Mouse (Mus musculus): Measurements from ENCODE around the gene Dapk2. TPM values are rescaled to one million over a fixed set of nuclear protein-coding genes. Genes with fewer than 3 reads are reported as not detected.

Dapk2 gene
- polyA plus RNA-seq, 1 experiment from 2014 or later: 7.2 TPM

DNA sequence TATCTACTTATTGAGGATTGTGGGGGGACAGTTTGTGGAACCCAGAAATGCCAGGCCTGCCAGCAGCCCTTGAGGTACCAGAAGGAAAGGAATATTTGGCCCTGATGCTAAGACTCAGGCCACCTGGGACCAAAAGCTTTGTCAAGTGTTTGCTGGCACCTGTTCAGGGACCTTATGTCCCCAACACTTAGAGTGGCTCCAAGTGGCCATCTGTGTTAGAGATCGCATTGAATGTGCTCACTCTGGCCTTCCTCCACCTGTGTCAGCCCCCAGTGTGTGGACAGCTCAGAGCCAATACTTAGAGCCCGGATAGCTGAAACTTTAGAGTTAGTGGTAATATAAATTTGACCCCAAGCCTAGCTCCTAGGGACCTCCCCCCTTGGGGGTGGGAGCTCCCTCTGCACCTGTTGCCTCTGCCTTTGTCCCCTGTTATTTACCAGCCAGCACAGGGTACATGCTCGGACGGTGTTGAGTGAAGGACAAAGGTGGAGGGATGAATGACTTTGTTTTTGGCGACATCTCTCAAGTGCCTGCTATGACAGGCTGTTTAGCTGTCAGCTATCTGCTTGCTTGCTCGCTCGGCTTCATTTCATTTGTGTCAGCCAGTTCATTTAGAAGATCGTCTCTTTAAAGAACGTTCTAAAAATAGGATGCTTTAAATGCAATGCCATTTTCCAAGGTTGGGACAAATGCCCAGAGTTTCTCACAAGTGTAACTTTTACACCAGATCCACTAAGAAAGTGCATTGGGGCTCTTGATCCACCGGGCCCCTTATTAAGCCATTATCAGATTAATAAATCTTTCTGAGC lies 61.1 kb downstream of the Dapk2 start:
- Histone ChIP-seq H3K4me3 (replicated peaks) (no peak overlapping the region), H3K4me2 (replicated peaks) (no peak overlapping the region), H3K36me3 (no peaks in the 10 kb centered on the region), H3K27ac (no peak overlapping the region), H3K9me3 (no peaks in the 10 kb centered on the region), H3K27me3 (replicated peaks) (no peaks in the 10 kb centered on the region), H3K9ac (no peak overlapping the region), H3K4me1 (replicated peaks) (peaks cover 6% of the 10 kb centered on the region; the same call in 1 of the 2 replicates)
- WGBS: 78% methylated on average over 10 of the region's 10 CpGs
- no peak for ATAC-seq

DNA sequence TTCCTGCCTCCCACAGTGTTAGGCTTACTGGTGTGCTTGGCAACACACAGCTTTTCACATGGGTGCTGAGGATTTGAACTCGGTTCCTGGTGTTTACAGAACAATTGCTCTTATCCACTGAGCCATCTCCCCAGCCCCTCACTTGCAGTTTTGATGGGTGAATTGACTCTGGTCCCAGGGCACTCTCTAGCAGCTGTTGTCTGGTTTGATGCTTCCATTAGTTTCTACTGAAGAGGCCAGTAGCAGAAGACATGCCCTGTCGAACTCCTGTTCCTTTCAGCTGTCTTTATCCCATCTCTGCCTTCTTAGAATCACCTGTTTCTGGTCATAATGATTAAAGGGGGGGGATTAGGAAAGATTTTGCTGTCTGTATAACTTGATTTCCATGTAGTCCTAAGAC lies 65.8 kb downstream of the Dapk2 start:
- Histone ChIP-seq H3K9me3 (no peaks in the 10 kb centered on the region), H3K27me3 (replicated peaks) (no peaks in the 10 kb centered on the region), H3K4me1 (replicated peaks) (0 out of 2 replicates have a peak, but pooled peaks cover 4% of the 10 kb centered on the region), H3K9ac (no peak overlapping the region), H3K4me2 (replicated peaks) (no peak overlapping the region), H3K4me3 (replicated peaks) (no peak overlapping the region), H3K36me3 (no peaks in the 10 kb centered on the region), H3K27ac (no peak overlapping the region)
- ATAC-seq: no peak
- WGBS: 85% methylated on average over 2 of the region's 2 CpGs

DNA sequence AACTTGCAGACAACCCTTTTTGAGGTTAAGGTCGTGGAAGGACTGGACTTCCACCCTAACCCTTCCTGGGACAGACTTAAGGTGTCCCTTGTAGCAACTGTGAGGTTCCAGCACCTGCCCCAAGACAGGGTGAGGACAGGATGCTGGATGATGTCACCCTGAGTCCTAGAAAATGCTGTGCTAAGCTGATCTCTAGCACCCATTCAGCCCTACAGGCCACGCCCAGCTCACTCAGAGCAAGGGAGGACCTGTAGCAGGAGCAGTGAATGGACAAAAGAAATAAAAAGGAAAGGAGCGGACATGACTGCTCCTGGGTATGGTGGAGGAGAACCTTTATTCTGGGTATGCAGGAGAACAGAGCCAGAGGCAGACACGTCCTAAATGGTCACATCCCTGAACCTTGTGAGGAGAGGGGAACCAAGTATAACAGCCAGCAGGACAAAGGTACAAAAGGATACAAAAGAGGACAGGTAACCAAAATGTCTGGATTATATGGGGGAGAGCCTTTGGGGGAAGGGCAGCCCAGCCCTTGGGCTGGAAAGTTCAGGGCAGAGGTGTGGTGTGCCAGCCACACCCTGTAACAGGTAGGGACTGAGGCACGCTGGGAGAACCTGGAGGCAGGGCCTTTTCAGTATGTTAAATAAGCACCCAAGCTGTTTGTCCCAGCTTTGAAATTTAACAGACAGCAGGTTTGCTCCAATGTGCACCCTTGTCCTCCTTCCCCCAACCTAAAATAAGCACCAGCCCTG lies 67.9 kb downstream of the Dapk2 start:
- H3K4me2 ChIP-seq (replicated peaks): no peak overlapping the region
- H3K27me3 ChIP-seq (replicated peaks): no peaks in the 10 kb centered on the region
- no peak overlapping the region for H3K4me3 ChIP-seq (replicated peaks)
- H3K27ac ChIP-seq: no peak overlapping the region
- 0 out of 2 replicates have a peak, but pooled peaks cover 4% of the 10 kb centered on the region for H3K4me1 ChIP-seq (replicated peaks)
- 64% methylated on average over 5 of the region's 5 CpGs for WGBS
- H3K9ac ChIP-seq: no peak overlapping the region
- H3K36me3 ChIP-seq: no peaks in the 10 kb centered on the region
- peak; percentile 72 for ATAC-seq
- no peaks in the 10 kb centered on the region for H3K9me3 ChIP-seq

DNA sequence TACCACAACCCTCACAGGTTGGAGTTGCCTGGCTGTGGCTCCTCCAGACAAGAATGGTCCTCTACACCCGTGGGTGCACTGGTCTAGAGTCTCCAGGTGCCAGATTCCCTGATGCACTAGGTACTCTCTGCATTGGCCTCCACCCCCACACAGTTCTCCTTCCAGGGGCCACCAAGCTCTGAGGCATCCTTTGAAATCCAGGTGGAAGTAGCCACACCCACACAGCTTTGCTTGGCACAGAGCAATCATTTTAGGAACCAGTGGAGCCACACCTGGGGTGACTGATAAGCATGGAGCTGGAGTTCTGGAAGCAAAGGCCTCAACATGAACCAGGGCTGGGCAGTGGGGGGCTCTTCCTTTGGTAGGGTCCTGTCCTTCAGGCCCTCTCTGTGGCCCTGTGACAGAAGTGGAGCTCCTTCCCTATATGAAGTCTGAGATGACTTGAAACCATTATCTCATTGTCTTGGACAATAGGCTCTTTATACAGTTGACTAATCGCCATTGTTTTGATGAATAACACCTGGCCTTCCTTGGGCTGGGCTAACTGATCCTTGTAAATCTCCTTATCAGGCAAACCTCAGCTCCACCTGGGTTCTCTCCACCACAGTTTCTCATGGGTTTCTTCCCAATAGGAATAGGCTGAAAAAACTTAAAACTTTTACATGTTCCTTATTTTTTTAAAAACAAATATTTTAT lies 70.6 kb downstream of the Dapk2 start:
- WGBS: 57% methylated on average over 2 of the region's 2 CpGs
- Histone ChIP-seq H3K9ac (no peak overlapping the region), H3K9me3 (no peaks in the 10 kb centered on the region), H3K4me3 (replicated peaks) (no peak overlapping the region), H3K4me2 (replicated peaks) (no peak overlapping the region), H3K27ac (0 out of 2 replicates have a peak overlapping the region, but pooled peaks have one; percentile 15), H3K27me3 (replicated peaks) (no peaks in the 10 kb centered on the region), H3K4me1 (replicated peaks) (peaks cover 7% of the 10 kb centered on the region; the same call in 1 of the 2 replicates), H3K36me3 (no peaks in the 10 kb centered on the region)
- peak; percentile 77 for ATAC-seq

DNA sequence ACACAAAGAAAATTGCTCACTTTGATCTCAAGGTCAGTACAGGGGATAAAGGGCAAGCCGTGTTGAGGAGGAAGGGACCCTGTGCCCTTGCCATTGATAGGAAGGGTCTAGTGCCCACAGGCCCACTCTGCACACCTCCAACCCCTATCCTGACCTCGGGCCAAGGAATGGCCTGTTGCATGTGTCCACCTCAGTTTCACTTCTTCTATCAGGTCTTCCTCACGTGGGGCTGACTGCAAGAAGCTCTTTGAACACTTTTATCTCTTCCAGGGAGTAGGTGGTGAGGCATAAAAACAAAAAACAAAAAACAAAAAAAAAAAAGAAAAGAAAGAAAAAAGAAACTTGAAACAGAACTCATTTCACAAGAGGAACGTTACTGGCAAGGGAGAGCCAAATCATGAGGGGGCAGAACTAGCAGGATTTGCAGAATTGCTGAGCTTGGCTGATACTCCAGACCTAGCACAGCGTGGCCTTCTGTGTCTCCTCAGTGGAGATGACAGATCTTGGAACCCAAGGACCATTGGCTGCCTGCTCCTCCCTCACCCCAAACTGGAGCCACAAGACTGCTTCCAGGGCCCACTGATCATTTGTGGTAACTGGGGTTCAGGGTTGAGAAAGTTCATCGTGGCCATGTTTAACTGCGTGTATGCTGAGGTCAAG lies 73.9 kb downstream of the Dapk2 start:
- no peak for ATAC-seq
- WGBS: 67% methylated on average over 7 of the region's 7 CpGs
- H3K9ac ChIP-seq: no peak overlapping the region
- H3K27ac ChIP-seq: no peak overlapping the region
- no peak overlapping the region for H3K4me2 ChIP-seq (replicated peaks)
- H3K36me3 ChIP-seq: no peaks in the 10 kb centered on the region
- H3K4me1 ChIP-seq (replicated peaks): peaks cover 5% of the 10 kb centered on the region; the same call in 1 of the 2 replicates
- no peak overlapping the region for H3K4me3 ChIP-seq (replicated peaks)
- H3K27me3 ChIP-seq (replicated peaks): no peaks in the 10 kb centered on the region
- no peaks in the 10 kb centered on the region for H3K9me3 ChIP-seq

DNA sequence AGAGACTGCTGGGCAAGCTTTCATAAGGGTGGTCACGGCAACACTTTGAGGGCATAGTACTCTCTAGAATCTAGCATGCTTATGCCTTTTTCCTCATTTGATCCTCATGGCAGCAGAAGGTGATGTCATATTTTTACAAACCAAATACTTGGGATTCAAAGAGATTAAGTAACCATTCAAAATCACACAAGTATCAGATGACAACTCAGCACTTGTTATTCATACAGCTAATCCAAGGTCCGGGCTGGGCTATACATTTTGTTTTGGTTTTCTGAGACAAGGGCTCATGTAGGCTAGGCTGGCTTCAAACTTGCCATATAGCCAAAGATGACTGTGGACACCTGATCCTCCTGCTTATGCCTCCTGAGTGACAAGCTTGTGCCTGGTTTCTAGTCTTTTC lies 78.6 kb downstream of the Dapk2 start:
- ATAC-seq: no peak
- H3K4me1 ChIP-seq (replicated peaks): peaks cover 5% of the 10 kb centered on the region
- 79% methylated on average over 2 of the region's 2 CpGs for WGBS

DNA sequence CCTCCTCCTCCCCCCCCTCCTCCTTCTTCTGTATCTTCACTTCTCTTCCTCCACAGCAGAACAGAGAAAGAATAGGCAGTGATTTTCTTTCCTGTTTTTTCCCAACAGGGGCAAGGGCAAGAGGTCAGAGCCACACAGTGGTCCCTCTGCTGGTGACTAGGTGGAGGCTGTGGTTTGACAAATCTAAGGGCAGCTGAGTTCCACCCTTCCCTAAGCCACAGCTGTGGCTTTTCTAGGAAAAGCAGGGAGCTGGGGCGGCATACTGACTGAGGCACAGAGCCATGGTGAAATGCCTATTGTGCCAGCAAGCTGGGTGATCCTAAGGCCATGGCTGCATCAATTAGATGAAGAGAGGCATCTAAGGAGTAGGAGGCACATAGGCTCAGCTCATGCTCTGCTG lies 79.7 kb downstream of the Dapk2 start:
- Histone ChIP-seq H3K4me1 (replicated peaks) (peaks cover 5% of the 10 kb centered on the region), H3K9me3 (no peaks in the 10 kb centered on the region), H3K4me2 (replicated peaks) (no peak overlapping the region), H3K36me3 (no peaks in the 10 kb centered on the region), H3K27ac (no peak overlapping the region), H3K27me3 (replicated peaks) (no peaks in the 10 kb centered on the region), H3K9ac (no peak overlapping the region), H3K4me3 (replicated peaks) (no peak overlapping the region)
- 81% methylated on average over 1 of the region's 1 CpGs for WGBS
- no peak for ATAC-seq

More for the DNA sequence above, 78.6 kb downstream of the Dapk2 start:
- no peak overlapping the region for H3K9ac ChIP-seq
- H3K36me3 ChIP-seq: no peaks in the 10 kb centered on the region
- H3K4me3 ChIP-seq (replicated peaks): no peak overlapping the region
- H3K9me3 ChIP-seq: no peaks in the 10 kb centered on the region
- no peak overlapping the region for H3K27ac ChIP-seq
- H3K27me3 ChIP-seq (replicated peaks): no peaks in the 10 kb centered on the region
- no peak overlapping the region for H3K4me2 ChIP-seq (replicated peaks)

DNA sequence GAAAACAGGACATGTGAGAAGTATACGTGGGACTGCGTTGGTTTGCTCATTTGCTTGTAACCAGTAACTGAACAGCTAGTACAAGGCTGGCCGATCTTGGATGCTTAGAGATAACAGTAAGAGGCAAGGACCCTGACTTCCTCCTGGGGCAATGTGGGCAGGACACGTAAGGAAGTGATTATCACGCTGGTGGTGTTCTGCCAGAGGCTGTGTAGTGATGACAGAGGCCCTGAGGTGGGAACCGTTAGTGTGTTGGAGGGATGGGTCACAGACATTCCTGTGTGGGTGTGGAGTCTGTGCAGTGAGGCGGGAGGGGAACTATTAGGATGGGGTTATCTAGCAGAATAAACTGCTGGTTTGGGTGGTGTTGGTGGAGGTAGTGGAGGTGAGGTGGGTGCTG lies 81.2 kb downstream of the Dapk2 start:
- Histone ChIP-seq H3K4me1 (replicated peaks) (peaks cover 3% of the 10 kb centered on the region; the same call in 1 of the 2 replicates), H3K4me2 (replicated peaks) (no peak overlapping the region), H3K27me3 (replicated peaks) (no peaks in the 10 kb centered on the region), H3K36me3 (no peaks in the 10 kb centered on the region), H3K9me3 (no peaks in the 10 kb centered on the region), H3K27ac (no peak overlapping the region), H3K9ac (no peak overlapping the region), H3K4me3 (replicated peaks) (no peak overlapping the region)
- WGBS: 78% methylated on average over 7 of the region's 7 CpGs
- ATAC-seq: no peak

DNA sequence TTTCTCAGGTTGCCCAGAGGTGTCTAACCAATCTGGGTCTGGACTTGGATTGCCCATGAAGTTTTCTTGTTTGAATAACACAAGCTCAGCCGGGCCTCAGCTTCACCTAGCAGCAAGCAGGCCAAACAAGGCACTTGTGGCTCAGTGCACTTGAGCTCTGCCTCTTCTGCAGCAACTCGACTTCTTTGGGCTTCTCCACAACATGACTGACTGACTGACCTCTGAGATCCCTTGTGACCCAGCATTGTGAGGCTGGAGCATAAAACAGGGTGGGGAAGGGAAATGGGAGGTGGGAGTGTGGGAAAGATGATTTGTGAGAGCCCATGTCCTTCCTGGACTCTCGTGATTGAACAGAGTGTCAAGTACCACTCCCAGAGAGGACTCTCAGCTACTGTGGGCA lies 81.7 kb downstream of the Dapk2 start:
- no peak for ATAC-seq
- Histone ChIP-seq H3K27ac (no peak overlapping the region), H3K4me2 (replicated peaks) (no peak overlapping the region), H3K9me3 (no peaks in the 10 kb centered on the region), H3K9ac (no peak overlapping the region), H3K27me3 (replicated peaks) (no peaks in the 10 kb centered on the region), H3K4me1 (replicated peaks) (peaks cover 3% of the 10 kb centered on the region; the same call in 1 of the 2 replicates), H3K4me3 (replicated peaks) (no peak overlapping the region), H3K36me3 (no peaks in the 10 kb centered on the region)
- 52% methylated on average over 3 of the region's 3 CpGs for WGBS

DNA sequence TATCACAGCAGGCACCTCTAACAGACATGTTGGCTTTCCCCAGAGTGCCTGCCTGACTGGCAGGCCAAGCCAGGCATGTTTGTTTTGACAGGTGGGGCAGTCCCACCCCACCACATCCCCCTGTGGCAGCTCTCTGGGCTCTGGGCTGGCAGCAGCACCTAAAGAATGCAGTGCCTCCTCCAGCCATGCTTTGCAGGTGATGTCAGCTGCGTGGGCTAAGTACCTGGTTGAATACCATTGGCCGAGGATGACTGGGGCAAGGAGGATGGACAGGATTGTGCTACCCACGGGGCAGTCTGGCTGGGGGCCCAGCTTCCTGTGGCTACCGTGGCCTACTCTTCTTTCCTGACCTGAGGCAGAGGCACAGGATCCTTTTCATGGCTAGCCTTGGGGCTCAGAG lies 82.5 kb downstream of the Dapk2 start:
- H3K4me1 ChIP-seq (replicated peaks): peaks cover 3% of the 10 kb centered on the region; the same call in 1 of the 2 replicates
- H3K27me3 ChIP-seq (replicated peaks): no peaks in the 10 kb centered on the region
- no peaks in the 10 kb centered on the region for H3K9me3 ChIP-seq
- WGBS: 55% methylated on average over 4 of the region's 4 CpGs
- no peak overlapping the region for H3K4me2 ChIP-seq (replicated peaks)
- H3K4me3 ChIP-seq (replicated peaks): no peak overlapping the region
- H3K36me3 ChIP-seq: no peaks in the 10 kb centered on the region
- ATAC-seq: no peak
- no peak overlapping the region for H3K9ac ChIP-seq
- H3K27ac ChIP-seq: no peak overlapping the region

DNA sequence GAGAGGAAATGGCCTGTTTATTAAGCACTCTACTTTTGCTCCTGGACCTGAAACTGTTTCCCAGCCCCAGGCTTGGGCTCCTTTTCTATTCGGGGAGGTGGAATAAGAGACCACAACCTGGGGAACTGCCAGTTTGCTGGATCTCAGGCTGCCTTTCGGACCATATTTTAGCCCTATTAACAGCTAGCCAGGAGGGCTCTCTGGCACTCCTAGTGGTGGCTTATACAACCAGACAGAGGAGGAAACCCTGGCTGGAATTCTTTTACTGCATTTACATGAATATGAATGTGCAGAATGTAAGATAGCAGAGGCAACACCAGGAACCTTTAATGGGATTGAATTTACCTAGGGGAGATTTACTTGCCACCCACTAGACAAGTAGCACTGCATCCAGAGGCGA lies 83.0 kb downstream of the Dapk2 start:
- no peaks in the 10 kb centered on the region for H3K9me3 ChIP-seq
- no peak overlapping the region for H3K9ac ChIP-seq
- no peaks in the 10 kb centered on the region for H3K36me3 ChIP-seq
- peak; percentile 55; the same call in 1 of the 2 replicates for ATAC-seq
- 53% methylated on average over 3 of the region's 3 CpGs for WGBS
- no peak overlapping the region for H3K27ac ChIP-seq
- H3K4me1 ChIP-seq (replicated peaks): peaks cover 3% of the 10 kb centered on the region; the same call in 1 of the 2 replicates
- H3K4me3 ChIP-seq (replicated peaks): no peak overlapping the region
- no peak overlapping the region for H3K4me2 ChIP-seq (replicated peaks)
- H3K27me3 ChIP-seq (replicated peaks): no peaks in the 10 kb centered on the region

DNA sequence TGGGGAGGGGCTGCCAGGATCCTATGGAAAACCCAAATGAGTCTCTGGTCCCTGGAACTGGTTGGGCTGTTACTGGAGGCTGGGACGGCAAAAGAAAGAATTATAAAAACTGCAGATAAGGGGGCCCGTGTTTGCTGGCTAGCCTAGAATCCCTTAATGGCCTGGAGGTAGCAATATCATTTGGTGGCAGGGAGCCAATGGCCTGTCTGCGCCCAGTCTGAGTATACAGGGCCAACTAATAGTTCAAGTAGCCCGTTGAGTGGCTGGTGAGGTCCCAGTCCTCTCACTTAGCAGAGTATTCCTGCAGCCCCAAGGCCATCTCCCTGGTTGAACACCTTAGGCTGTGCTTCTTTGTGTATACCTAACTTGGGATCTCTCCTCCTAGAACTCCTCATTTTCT lies 83.7 kb downstream of the Dapk2 start:
- WGBS: 70% methylated on average over 4 of the region's 4 CpGs
- Histone ChIP-seq H3K4me3 (replicated peaks) (no peak overlapping the region), H3K9ac (no peak overlapping the region), H3K27ac (no peak overlapping the region), H3K4me1 (replicated peaks) (peaks cover 3% of the 10 kb centered on the region; the same call in 1 of the 2 replicates), H3K27me3 (replicated peaks) (no peaks in the 10 kb centered on the region), H3K9me3 (no peaks in the 10 kb centered on the region), H3K36me3 (no peaks in the 10 kb centered on the region), H3K4me2 (replicated peaks) (no peak overlapping the region)
- no peak for ATAC-seq
